Mouse (Mus musculus) mouse trophoblast stem cell (cell line): ENCODE measurements around the gene Snx22.

ENCODE experiments used
- in situ Hi-C, 2 experiments: fragments of 300-500 bp; cut with MseI, MboI; formaldehyde crosslinking; loops; 2 replicates in 1 of 2; 3 replicates in 1 of 2; pipeline ENCODE4 v1.15.1; 2025

Snx22 gene

GRCm38 (mm10) chr9:66068971-66069391 is 538 bp downstream of the Snx22 start:
- in situ Hi-C loops: no loop called here

GRCm38 (mm10) chr9:66068056-66068455 is 1.5 kb downstream of the Snx22 start:
- in situ Hi-C loops: no loop called here

DNA sequence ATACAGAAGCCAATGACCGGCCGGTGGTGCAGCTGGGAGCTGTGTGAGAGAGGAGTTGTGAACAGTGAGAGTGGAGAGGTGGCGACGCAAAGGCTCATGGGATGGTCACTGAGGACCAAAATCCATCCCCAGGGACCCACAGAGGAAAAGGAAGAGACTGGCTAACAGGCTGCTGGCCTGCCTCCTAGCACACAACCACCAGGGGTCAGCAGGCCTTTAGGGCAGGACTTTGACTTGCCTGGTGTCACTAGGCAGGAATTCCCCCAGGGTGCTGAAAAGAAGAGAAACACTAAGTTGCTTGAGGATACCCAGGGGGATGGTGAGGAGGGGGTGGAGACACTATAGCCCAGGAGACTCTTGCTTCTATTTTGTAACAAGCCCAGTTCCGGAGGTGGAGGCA is 2.0 kb downstream of the Snx22 start:
- in situ Hi-C loops: no loop called here

DNA sequence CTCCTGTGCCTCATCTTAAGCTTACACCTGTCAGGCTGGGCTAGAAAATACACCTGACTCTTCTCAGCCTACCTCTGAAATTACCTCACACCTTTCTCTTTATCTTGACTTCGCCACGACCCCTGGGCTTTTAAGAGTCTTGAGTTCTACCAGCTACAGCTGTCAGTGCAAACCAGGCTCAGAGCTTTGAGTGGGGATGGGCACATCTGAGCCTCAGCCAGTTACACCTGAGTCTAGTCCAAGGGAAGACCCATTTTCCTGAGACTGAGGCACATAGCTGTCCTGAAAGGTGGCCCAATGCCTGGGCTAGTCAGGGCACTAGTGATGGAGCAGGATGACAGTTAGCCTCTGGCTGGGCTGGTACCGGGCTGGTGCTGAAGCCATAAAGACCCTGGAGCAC is 2.7 kb downstream of the Snx22 start:
- in situ Hi-C loops: no loop called here

DNA sequence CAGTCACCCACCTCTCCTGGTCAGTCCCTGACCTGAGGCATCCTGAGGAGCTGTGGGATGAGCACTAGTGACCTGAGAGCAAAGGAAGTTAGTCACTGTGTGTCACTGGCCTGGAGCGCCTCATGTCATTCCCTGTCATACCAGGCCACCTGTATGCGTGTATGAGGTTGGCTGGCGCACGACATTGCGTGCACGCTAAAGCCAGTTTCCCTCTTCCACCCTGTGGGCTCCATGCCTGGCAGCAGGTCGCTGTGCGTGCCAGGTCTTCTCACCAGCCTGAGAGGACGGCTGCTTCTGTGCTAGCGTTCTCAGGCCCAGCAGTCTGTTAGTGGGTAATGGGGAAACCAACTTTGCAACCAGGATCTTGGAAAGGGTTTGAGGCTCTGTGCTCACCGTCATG is 5.2 kb downstream of the Snx22 start:
- in situ Hi-C loops: no loop called here

DNA sequence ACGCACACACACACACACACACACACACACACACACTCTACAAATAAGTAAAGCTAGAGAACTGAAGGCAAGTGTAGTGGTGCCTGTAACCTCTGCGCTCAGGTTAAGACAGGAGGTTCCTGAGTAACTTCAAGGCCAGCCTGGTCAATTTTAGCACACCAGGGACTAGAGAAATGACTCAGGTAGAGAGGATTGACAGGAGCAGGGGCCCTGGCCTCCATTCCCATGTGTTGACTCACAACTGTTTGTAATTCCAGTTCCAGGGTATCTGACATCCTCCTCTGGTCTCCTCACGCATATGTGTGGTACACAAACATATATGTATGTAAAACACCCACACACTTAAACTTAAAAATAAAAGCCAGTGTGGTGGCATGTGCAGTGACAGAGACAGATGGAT is 6.1 kb downstream of the Snx22 start:
- in situ Hi-C loops: no loop called here

DNA sequence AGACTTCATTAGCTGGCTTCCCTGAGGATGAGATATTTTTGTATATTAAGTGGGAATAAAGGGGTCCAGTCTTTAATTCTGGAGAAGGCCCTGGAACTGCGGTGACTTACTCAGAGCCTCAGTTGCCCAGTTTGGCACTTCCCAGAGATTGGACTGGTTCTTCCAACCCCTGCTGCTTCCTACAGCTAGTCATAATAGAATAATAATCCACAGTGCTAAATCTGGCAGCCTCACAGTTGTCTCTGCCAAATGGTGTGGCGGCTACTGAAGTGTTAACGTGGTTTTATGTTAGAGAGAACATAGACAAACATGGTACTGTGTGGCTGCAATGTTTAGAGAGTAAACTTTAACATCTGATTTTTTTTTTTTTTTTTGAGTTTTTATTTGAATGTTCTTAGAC is 7.9 kb downstream of the Snx22 start:
- in situ Hi-C loops: no loop called here

- in situ Hi-C loops: no loop called here
Observed at GRCm38 (mm10) chr9:66060986-66061385, 8.5 kb downstream of the Snx22 start.

GRCm38 (mm10) chr9:66060308-66060647 is 9.2 kb downstream of the Snx22 start:
- in situ Hi-C loops: no loop called here

DNA sequence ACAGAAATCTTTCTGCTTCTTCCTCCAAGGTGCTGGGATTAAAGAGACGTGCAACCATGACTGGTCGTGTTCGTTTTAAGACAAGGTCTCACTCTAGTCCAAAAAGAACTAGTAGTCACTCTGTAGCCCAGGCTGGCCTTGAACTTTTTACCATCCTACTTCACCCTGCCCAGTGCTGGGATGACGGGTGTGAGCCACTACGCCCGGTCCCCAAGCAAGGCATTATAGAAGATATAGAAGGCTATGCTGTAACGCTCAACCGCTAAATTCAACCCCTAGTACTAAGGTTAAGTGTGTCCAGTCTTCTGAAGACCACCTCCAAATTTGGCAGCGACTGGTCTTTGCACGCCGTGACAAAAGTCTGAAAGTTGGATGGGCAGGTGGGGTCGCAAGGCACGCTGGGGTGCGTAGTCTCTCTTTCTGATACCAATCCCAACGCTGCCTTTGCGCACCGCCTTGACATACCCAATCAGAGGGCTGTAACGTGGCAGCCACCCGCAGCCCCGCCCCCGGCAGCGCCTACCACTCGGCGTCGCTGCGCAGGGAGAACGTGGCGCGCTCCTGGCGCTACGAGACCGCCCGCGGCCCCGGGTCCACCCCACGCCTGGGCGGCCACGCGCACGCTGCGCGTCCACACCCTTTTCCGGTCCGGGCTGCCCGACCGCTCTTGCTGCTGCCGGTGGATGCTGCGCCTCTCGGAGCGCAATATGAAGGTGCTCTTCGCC is 9.8 kb downstream of the Snx22 start, which contains the start of gene Ppib:
Ppib (plus strand) TSS at position 640 of the 725 bp plus-strand sequence.
- in situ Hi-C loops: no loop called here

DNA sequence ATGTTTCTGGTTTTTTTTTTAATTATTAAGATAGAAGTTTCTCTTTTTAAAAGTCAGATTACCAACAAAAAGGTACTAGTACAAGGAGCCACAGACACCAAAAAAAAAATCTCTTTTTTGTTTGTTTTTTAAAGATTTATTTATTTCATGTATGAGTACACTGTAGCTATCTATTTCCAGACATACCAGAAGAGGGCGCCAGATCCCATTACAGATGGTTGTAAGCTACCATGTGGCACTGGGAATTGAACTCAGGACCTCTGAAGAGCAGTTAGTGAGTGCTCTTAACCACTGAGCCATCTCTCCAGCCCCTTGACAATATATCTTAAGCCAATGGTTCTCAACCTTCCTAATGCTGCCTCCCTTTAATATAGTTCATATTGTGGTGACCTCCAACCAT is 15.9 kb downstream of the Snx22 start:
- in situ Hi-C loops: no loop called here

DNA sequence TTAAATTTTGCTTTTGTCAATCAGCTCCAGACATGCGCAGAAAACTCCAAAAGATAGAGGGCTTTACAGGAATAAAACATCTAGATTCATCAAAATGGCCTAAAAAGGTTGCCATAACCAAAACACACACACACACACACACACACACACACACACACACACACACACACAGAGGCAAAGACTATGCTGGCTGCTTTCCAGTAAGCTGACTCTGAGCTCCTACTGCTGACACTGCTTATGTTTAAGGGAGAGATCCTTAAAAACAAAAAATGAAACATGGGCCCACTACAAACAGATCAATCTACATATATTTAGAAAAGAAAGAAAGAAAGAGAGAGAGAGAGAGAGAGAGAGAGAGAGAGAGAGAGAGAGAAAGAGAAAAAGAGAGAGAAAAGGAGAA is 16.8 kb downstream of the Snx22 start:
- in situ Hi-C loops: no loop called here

GRCm38 (mm10) chr9:66051493-66051892 is 18.0 kb downstream of the Snx22 start:
- in situ Hi-C loops: no loop called here

DNA sequence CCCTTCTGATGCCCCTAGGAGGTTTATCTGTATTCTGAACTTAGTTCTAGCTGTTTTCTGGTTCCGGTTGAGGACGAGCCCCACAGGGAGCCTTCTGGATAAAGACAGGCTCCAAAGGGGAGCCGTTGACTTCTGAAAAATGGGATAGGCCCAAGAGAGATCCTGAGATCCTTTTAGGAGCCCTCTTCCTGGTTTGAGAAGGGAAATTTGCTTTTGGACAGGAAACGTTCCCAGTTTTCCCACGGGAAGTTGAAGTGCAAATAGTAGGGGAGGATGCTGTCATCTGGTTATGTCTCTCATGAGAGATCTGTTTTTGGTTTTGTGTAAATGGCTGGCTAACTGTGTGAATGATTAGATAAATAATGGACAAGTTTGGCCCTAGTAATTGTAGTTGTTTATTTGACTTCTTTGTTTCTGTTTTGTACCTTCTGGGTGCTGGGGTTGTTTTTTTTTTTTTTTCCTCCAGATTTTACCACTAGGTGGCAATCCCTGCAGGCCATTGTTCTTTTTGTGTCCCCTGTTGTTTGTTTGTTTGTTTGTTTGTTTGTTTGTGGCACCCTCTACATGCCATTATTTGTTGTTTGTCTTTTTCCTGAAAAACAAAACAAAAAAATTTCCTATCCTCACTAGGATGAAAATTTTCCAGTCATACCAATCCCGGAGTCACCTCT is 19.5 kb downstream of the Snx22 start:
- in situ Hi-C loops: no loop called here

GRCm38 (mm10) chr9:66043241-66043640 is 26.3 kb downstream of the Snx22 start:
- in situ Hi-C loops: no loop called here

- in situ Hi-C loops: no loop called here
Observed at GRCm38 (mm10) chr9:66042331-66042730, 27.2 kb downstream of the Snx22 start.

GRCm38 (mm10) chr9:66040801-66041200 is 28.7 kb downstream of the Snx22 start:
- in situ Hi-C loops: no loop called here

- in situ Hi-C loops: no loop called here
Observed at GRCm38 (mm10) chr9:66039290-66039689, 30.2 kb downstream of the Snx22 start.

- in situ Hi-C loops: no loop called here
Observed at GRCm38 (mm10) chr9:66038581-66038980, 30.9 kb downstream of the Snx22 start.

GRCm38 (mm10) chr9:66038082-66038481 is 31.4 kb downstream of the Snx22 start:
- in situ Hi-C loops: no loop called here

- in situ Hi-C loops: no loop called here
Observed at GRCm38 (mm10) chr9:66020601-66021000, 48.9 kb downstream of the Snx22 start.
